ENCODE assay signal across 8 mouse cellular contexts in genomic region chr6:120531020-120531965, GRCm38 (mm10). TPM values are rescaled to one million over a fixed set of nuclear protein-coding genes. Genes with fewer than 3 reads are reported as not detected.
DNase-seq lines count a peak whose midpoint lies in the region; ATAC-seq lines count a peak whose summit lies in the region.

Hdhd5 (minus strand) TSS chr6:120531319.

- DNase-seq in ZHBTc4 (ENCODE audit: low read depth, low spot score): peak; percentile 96
- DNase-seq in gastrocnemius, adult 8-10 months (ENCODE audit: low spot score in 2 of 2): peak; percentile 81 to 88
- peak; percentile 69 for DNase-seq in hindlimb bud, embryonic 11.5 days (ENCODE audit: extremely low spot score, low read depth, low spot score)
- DNase-seq in left cerebral cortex, adult 8-10 months (ENCODE audit: low spot score in 2 of 2): peak; percentile 89 to 90
- DNase-seq in right cerebral cortex, postnatal 10 days (ENCODE audit: low spot score in 2 of 2): peak; percentile 96 to 97
- peak; percentile 93 for DNase-seq in urinary bladder, postnatal 25 days (ENCODE audit: low spot score)

- peaks cover 56% of the 10 kb centered on the region for H3K4me1 ChIP-seq in megakaryocyte, embryonic 14.5 days

- H3K9me3 ChIP-seq in megakaryocyte, embryonic 14.5 days: no peaks in the 10 kb centered on the region

- H3K36me3 ChIP-seq in megakaryocyte, embryonic 14.5 days (replicated peaks; ENCODE audit: low read length): peaks cover 9% of the 10 kb centered on the region

- peak within 1 kb of the TSS; percentile 95 for H3K4me3 ChIP-seq in megakaryocyte, embryonic 14.5 days (replicated peaks)

- peak; percentile 99 for ATAC-seq in common myeloid progenitor, adult 5-6 weeks (replicated peaks; ENCODE audit: low read depth, poor library complexity, severe bottlenecking)

- peaks cover 10% of the 10 kb centered on the region for H3K27me3 ChIP-seq in megakaryocyte, embryonic 14.5 days (replicated peaks)

RNA-seq across cellular contexts. Expression of gene Hdhd5, which starts in this region (rescaled TPM):
- total RNA-seq in common myeloid progenitor, adult 5-6 weeks (2017): 11.6 and 15.0 TPM in 2 replicates
- 10 to 100 TPM; 21.1 to 23.2 (median 22.1) TPM for total RNA-seq in gastrocnemius, adult 8-10 months (2022)
- 10 to 100 TPM; 31.7 to 36.8 (median 33.9) TPM for total RNA-seq in left cerebral cortex, adult 8-10 months (2022)
- polyA plus RNA-seq in megakaryocyte, embryonic 14.5 days (2012; ENCODE audit: insufficient read depth, low replicate concordance): 2.1 and 4.8 TPM in 2 replicates

Comparison
In these comparisons a context has a peak if more than half of its experiments do, and no peak if none do; other contexts are left out.
1. Peak in every context shown above with its lines: DNase-seq, ATAC-seq and H3K4me3 ChIP-seq.